Mouse (Mus musculus): ENCODE measurements around the gene Slc5a10.
A peak's percentile ranks its signal among the peaks of the same experiment; 100 is the strongest.

Gene Slc5a10

DNA sequence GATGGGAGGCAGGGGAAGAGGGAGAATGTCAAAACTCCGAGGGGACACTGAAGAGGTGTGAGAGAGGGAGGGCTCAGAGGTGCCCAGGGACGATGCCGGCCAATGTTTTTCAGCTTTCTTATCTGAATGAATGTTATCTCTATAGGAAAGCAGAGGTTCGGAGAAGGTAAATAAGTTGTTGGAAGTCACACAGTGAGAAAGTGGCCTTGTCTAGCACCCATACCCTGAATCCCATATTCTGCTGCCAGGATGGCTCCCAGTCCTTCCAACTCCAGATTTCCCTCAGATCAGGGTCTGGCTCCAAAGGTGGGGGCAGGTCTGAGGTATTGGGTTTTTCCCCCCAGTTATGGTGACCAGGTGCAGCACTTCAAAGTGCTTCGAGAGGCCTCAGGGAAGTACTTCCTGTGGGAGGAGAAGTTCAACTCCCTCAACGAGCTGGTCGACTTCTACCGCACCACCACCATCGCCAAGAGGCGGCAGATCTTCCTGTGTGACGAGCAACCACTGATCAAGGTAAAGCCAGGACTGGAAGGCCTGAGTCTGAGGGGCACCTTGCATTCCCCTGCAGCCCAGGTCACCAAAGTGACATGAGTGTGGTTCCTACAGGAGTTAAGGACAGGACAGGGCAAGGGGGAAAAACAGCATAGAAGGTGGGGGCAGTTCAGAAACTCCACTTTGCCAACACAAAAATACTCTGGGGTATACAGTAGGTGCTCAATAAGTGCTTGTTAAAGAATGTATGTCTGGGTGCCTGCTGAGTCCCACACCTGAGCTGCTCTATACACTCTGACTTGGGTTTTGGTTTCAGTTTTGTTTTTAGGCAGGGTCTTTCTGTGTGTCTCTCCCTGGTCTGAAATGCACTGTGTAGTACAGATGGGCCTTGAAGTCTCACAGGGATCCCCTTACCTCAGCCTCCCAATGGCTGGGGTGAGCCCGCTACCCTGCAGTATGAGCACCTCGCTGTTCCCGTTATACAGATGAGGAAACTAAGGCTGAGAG, 50.8 kb downstream of the Slc5a10 start:
- DNase-seq (ENCODE audit: extremely low spot score, low spot score) = no peak

DNA sequence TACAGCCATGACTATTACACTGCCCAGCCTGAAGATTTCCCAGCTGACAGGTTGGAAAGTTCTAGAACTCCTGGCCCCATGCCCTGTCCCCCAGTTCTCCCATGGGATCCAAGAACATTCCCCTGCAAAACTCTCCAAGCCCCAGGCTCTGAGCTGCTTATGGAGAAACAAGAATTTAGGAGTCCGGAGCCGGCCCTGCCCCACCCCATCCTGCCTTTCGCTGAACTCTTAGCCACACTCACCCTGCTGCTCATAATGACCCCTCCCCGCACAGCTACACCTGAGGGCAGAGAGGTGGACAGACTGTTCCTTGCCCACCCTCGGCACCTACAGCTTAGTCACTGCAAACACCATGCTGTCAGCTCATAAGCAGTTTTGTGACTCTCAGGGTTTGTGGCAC, 52.8 kb downstream of the Slc5a10 start:
- no peak for DNase-seq (ENCODE audit: extremely low spot score, low spot score)

DNA sequence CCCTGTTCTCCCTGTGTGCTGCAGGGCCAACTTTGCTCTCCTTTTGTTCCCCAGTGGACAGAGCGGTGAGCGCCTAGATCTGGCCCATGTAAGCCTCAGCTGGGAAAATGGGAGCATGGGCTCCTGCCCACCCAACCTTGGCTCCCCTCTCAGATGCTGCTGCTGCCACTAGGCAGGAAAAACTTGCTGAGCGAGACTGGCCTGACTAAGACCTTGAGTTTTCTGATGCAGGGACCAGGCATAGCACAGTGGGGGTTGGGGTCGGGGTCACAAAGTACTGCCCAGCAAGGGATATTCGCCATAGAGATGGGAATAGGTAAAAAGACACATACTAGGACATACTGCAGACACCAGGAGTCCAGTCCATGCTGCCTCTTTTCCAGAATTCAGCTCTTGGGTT, 53.4 kb downstream of the Slc5a10 start:
- DNase-seq (ENCODE audit: extremely low spot score, low spot score) = no peak

DNA sequence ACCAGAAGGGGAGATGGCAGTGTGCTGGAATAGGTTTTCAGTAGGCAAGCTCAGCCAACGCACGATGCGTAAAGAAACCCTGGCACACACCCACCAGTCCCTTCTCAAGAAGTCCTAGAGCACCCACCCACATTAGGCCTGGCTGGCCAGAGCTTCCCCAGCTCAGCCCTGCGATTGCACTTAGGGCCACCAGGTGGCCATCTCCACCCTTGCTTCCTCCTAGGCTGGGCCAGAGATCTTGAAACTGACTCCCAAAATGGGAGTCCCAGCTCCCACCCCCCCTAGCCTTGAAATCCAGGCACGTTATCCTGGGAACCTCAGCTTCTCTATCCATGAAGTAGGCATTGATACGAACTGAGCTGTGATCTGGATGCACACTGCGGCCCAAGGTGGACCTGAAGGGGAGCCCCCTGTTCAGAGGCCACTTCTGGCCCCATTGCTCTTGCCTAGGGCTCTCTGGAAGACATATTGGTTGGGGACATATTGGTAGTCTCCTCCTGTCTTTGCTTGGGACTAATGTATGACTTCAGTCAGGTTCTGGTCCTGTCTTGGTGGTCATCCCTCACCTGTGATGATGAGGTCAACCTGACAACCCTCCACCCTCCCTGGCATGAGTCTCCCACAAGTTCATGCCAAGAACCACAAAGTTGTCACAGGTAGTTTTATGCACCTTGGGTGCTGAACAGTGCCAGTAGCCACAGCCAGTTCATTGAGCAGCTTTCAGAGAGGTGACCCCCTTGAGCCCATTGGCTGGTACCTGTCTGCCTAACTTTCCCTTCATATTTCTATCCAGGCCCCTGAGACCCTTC, 54.4 kb downstream of the Slc5a10 start:
- DNase-seq (ENCODE audit: extremely low spot score, low spot score) = peak; percentile 50

DNA sequence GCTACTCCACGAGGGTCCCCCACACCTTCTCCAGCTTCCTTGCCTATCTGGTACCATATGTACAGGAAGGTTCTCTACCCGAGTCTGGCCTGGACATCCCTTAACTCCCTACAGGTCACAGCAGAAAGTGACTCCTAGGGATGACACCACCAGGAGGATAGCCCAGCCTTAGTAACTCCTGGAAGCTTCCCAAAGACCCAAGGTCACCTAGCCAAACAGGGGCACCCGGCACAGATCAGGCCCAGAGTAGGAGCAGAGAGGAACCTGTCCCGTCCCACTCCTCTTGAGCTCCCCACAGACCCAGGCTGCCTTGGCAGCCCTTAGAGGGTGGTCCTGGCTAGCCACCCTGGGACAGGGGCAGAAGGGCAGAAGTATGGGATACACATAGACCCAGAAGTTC, 55.2 kb downstream of the Slc5a10 start:
- DNase-seq (ENCODE audit: extremely low spot score, low spot score) = no peak

DNA sequence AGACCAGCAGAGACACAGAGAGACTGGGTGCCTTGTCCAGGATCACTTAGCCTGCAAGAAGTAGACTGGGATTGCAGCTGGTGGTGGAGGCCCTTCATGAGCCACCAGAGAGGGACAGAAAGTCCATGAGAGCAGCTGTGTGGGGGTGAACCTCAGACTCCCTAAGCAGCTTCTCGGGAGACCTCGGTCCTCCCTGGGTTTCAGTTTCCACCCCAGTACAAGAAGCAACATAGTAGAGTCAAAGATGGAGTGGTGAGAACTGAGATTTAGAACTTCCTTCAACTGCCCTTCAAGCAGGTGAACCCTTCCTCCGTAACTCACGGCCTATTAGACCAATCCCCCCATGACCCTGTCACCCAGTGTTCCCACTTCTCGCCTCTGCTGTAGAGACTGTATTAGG, 58.4 kb downstream of the Slc5a10 start:
- DNase-seq (ENCODE audit: extremely low spot score, low spot score) = no peak

DNA sequence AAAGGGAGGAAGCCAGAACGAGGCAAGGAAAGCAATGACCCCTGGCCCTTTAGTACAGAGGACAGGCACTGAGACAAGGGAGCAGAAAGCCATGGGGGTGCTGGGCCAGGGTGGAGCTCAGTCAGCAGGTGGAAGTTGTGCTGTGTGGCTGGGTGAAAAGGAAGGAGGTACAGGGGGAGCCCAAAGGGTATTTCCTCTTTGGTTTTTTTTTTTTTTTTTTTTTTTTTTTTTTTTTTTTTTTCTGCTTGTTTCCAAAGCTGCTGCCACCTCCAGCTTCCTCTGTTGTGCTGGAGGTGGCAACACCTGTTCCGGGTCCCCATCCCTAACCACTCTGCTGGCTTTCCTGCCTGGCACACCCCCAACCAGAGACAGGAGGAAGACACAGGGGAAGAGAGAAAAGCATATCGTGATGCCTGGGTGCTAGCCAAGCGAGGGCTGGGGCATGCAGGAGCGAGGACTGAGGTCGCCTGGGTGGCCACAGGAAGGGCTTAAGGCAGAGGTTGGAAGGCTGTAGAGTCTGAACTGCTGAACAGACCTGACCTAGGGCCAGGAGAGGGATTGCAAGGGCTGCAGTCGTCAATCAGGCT, 59.7 kb downstream of the Slc5a10 start:
- no peak for DNase-seq (ENCODE audit: extremely low spot score, low spot score)

DNA sequence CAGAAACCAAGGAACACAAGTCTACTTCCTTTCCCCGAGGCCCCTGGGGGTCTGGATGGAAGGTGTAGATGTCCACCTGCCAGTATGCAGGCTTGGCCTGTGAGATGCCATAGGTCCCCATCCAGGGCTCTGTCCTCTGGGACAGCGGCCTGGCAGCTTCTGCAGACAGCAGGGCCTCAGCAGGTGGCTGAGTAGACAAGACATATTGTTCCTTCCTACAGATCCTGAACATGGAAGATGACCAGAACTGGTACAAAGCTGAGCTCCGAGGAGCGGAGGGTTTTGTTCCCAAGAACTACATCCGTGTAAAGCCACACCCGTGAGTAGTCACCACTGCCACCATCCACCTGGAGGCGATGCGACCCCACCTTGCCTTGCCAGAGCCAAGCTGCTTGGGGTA, 60.6 kb downstream of the Slc5a10 start:
- no peak for DNase-seq (ENCODE audit: extremely low spot score, low spot score)

DNA sequence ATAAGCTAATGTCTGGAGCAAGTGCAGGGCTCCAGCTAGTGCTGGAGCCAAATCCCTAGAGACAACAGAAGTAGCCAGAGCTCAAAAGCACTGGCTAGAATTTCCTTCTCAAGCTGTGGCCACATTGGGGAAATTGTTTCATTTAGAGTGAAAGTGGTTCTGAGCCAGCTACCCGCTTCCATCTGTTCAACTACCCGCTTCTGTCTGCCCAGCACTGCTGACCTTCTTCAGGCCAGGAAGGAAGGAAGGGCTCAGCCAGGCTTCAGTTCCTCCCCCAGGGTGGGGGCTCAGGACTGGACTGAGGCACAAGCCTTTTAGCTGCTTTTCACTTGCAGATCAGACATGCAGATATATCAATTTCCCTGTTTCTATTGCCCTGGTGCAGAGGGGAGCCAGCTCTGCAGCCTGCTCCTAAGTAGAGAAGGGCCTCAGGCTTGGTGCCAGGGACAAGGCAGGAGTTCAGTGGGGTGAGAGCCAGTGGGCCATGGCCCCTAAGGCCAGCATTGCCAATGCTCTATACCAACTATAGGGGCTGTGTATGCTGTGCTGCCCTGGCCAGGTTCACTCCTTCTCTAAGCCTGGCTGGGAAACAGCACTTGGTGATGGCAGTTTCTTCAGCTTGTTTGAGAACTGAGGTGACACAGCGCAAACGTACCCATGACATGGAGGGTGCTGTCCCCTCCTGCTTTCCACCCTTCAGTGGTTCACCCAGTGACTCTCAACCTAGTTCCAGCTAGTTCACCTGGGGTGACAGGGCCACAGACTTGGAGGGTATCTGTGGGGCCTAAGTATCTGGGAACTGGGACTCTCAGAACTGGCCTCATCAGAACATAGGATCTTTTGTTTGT, 61.4 kb downstream of the Slc5a10 start:
- DNase-seq (ENCODE audit: extremely low spot score, low spot score) = no peak

DNA sequence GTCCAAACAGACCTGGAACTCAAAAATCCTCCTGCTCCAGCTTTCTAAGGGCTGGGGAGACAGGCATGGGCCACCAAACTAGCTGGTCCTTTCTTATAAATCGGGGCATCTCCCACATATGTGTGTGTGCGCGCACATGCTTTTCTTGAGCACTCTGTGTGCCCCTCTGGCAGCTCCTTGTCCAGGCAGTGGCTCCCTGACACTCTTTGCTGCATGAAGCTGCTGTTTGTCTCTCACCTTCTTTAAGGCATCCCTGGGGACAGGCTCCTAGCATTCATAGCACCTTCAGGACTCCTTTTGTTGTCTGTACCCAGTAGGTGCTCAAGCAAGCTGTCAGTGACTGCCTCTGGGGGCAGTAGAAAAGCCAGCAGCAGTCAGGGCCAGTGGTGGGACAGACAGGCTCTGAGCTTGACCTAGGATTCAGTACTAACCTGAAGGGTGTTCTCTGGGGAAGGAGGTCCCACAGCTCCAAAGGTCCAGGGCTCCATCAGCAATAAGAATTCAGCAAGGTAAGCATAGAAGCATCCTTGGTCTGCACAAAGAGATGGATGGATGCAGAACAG, 62.2 kb downstream of the Slc5a10 start:
- no peak for DNase-seq (ENCODE audit: extremely low spot score, low spot score)

DNA sequence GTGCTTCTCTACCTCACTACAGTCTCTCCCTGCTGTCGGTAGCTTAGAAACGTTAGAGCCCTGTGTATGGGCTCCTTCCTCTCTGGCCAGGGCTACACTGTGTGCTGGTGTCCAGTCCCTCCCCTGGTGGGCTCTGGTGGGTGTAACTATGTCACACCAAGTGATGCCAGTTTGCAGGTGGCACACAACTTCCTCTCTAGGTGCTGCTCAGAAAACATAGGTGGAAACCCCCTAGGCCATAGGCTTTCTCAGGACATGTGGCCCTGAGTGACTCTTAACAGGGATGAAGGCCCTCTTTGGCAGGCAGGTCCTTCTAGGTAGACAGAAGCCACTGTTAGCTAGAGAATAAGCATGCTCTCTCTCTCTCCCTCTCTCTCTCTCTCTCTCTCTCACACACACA, 63.2 kb downstream of the Slc5a10 start:
- no peak for DNase-seq (ENCODE audit: extremely low spot score, low spot score)

DNA sequence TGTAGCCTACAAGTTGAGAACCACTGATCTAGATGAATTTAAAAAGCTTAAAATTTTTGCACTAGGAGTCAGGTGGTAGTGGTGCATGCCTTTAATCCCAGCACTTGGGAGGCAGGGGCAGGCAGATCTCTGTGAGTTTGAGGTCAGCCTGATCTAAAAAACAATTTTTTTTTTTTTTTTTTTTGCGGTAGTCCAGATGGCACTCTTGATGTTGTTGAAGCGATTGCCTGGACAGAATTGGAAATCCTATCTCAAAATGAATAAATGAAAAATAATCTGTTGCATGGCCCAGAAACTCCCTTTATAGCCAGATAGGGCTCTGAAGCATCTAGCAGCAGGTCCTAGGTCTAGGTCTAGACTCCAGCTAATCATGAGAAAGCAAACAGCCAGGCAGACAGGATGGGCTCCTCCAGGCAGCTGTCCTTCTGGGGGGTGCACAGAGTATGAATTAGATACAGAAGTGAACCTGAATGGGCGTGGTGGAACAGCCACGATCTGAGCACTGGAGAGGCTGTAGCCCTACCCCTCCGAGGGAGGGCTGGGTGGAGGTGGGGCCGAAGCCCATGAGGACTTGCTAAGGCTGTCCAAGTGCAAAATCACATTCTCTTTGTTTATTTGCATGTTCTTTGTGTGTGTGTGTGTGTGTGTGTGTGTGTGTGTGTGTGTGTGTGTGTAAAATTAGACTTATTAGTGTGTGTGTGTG, 64.3 kb downstream of the Slc5a10 start:
- DNase-seq (ENCODE audit: extremely low spot score, low spot score) = no peak

DNA sequence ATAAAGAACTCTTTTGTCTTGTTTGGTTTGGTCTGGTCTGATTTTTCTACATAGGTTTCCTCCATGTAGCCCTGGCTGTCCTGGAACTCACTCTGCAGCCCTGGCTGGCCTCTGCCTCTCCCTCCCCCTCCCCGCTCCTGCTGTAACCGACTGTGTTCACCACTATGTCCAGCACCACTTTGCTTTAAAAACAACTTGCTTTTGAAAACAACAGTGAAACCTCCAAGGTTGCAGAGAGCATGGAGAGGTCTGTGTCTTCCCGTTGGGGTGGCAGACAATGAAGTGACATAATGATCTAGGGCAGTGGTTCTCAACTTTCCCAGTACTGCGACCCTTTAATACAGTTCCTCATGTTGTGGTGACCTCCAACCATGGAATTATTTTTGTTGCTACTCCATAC, 65.0 kb downstream of the Slc5a10 start:
- no peak for DNase-seq (ENCODE audit: extremely low spot score, low spot score)

DNA sequence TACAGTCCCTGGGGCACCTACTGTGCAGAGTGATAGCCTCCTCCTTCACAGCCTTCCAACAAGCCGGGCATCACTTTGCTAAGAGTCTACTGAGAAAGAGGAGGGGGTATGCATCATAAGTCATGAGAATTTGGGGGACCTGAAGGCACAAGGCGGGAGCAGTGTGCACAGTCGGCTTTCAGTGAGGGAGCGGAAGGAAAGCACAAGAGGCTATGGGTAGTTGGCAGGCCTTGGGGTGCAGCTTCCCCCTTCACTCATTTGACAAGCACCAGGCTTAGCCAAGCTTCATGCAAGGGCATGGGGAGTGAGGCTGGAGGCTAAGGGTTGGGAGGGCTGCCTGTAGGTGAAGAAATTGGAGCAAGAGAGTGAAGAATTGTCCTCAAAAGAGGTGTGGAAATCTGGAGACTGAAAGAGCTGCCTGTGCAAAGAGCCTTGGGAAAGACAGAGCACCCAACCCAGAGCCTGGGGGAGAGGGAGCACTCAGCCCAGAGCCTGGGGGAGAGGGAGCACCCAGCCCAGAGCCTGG, 65.8 kb downstream of the Slc5a10 start:
- no peak for DNase-seq (ENCODE audit: extremely low spot score, low spot score)

DNA sequence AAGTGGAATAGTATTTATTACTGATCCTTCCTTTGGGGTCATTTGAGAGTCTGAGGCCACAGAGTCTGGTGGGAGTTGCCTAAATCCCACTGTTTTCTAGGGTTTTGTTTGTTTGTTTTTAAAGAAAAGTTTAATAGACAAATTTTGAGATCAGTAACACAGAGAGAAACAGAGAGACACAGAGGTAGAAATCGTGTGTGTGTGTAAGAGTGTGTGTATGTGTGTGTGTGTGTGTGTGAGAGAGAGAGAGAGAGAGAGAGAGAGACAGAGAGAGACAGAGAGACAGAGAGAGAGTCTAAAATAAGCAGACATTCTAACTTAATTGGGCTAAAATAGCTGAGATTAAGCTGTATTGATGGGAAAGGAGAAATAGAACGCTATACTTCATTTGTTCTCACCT, 67.1 kb downstream of the Slc5a10 start:
- DNase-seq (ENCODE audit: extremely low spot score, low spot score) = no peak

DNA sequence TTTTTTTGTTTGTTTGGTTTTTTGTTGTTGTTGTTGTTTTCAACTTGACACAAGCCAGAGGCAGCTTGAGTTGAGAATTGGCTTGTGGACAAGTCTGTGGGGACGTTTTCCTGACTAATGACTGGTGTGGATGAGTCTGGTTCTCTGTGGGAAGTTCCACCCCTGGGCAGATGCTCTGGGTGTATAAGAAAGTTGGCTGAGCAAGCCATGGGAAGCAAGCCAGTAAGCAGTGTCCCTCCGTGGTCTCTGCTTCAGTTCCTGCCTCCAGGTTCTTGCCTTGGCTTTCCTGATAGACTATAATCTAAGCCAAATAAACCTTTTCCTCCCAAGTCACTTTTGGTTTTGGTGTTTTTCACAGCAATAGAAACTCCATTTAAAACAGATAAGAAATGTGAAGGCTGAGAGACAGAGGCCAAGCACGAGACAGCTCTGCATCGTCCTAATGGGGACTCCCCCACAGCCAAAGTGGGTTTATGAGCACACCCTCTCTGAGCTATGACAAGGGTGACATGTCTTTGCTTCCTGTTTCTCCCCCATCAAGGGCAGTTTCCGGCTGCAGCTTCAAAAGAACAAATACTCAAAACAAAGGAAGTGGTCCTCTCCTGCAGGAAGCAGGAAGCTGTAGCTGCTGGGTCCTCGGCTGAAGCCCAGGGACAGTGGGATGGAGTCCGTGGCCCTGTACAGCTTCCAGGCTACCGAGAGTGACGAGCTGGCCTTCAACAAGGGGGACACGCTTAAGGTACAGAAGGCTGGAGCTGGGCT, 67.8 kb downstream of the Slc5a10 start, which contains the start of gene Grap:
Gene Grap (plus strand): TSS at position 580 of the 762 bp plus-strand sequence.
- no peak for DNase-seq (ENCODE audit: extremely low spot score, low spot score)

DNA sequence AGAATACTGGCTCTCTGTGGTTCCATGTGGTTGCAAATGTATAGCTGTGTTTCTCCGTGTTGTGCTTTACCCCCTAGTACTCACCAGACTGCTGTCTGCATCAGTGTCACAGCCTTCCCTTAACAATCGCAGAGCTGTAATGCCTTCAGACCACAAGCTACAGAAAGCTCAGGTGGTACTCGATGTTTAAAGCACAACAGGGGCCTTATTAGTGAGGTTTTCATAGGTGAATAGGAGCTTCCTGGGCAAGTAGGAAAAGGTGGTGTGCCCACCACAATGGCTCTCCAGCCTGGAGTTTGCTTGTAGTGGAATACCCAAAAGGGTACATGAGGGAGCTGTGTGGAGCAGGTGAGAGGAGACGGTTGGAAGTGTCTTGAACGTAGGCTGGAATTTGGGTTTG, 68.4 kb downstream of the Slc5a10 start:
- DNase-seq (ENCODE audit: extremely low spot score, low spot score) = no peak

DNA sequence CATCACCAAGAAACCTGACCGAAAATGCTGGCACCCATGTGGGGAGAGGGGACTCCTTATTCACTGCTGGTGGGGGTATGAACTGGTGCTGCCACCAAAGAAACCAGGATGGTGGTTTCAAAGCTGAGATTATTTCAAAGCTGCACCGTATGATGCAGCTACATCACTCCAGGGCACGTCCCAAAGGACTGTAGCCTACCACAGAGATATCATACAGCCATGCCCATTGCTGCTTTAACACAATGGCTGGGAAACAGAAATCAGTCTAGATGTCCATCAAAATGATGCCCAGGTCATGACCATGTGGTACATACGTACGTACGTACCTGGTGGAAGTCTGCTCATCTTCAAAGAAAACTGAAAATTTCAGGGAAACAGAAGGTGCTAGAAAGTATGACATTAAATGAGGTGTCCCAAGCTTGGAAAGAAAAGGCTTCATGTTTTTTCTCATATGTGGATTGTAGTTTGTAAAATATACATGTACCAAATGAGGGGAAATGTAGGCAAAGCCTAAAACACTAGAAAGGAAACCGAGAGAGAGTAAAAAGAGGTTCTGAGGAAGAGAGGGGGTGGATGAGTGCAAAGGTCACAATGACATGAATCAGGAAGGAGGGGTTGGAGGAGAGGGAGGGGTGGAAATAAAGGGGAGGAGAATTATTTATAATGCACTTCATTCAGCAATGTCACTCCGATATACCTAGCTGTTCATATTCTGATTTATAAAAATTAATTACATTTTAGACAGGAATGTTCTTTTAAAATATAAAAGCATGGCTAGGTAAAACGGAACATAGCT, 70.0 kb downstream of the Slc5a10 start:
- DNase-seq (ENCODE audit: extremely low spot score, low spot score) = no peak
